Mouse (Mus musculus): Measurements from ENCODE around the gene Mmp11.

DNA sequence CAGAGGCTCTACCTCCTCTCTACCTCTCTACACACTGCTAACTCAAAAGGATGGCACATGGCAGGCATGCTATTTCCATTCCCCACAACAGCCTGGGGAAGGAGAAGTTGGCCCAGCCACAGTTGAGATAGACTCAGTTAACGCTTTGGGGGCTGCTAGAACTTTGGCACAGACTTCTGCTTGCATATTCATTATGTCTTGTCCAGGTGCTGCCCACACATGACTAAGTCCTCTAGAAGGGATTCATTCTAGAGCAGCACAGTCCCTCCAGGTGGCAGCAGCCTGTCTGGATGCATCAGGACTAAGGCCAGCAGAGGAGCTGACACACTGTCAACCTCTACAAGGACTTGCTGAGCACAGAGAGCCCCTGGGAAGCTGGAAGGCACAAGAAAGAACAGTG lies 40.1 kb downstream of the Mmp11 start:
- TF ChIP-seq POLR2A (IDR thresholded peaks at IDR 0.05; ENCODE audit: low read depth, low read length), result no peak
- TF ChIP-seq USF2 (conservative IDR thresholded peaks at IDR 0.05; ENCODE audit: low read depth, low read length), result no peak
- TF ChIP-seq HCFC1 (IDR thresholded peaks at IDR 0.05; ENCODE audit: low read depth, low read length), result no peak
- peak in 1 of 2 experiments; percentile 57; a peak in 2 of 4 replicates for TF ChIP-seq CTCF (conservative IDR thresholded peaks at IDR 0.05 in 1 of 2, IDR thresholded peaks at IDR 0.05 in 1 of 2; ENCODE audit: low read depth in 2 of 2, low read length in 2 of 2)
- no peak for TF ChIP-seq GABPA (IDR thresholded peaks at IDR 0.05; ENCODE audit: insufficient replicate concordance, low read depth, low read length)
- TF ChIP-seq USF1 (IDR thresholded peaks at IDR 0.05; ENCODE audit: low read depth, low read length), result no peak
- peak; percentile 67; the same call in 1 of the 2 replicates for TF ChIP-seq MAZ (IDR thresholded peaks at IDR 0.05; ENCODE audit: low read depth, low read length)
- no peak for TF ChIP-seq MYC (IDR thresholded peaks at IDR 0.05; ENCODE audit: low read depth, low read length)
- no peak for TF ChIP-seq UBTF (IDR thresholded peaks at IDR 0.05; ENCODE audit: low read depth, low read length)
- TF ChIP-seq MAFK (IDR thresholded peaks at IDR 0.05; ENCODE audit: insufficient replicate concordance, low read length), result 0 out of 2 replicates have a peak, but pooled peaks have one; percentile 17
- TF ChIP-seq EP300 (IDR thresholded peaks at IDR 0.05; ENCODE audit: low read length), result peak; percentile 19; the same call in 1 of the 2 replicates
- TF ChIP-seq ZMIZ1 (IDR thresholded peaks at IDR 0.05; ENCODE audit: low read depth, low read length), result no peak
